Mouse (Mus musculus) midbrain, postnatal 0 days (tissue): ENCODE measurements at regions not wholly inside any gene's neighbourhood (a gene's known extent, or its start where the extent isn't known, plus 50 kb on each side); places are given as distances from the start of the nearest gene placed in this dataset.

Experiments
- ATAC-seq: fragments of 200-750 bp; cut with Nextera tagmentation; 2 replicates; pipeline ENCODE4 v1.8.0; 2017; ENCODE audit warnings: moderate number of reproducible peaks, mild to moderate bottlenecking, moderate TSS enrichment, moderate library complexity; ENCODE audit not compliant: low FRiP score
- DNase-seq: peaks from one replicate; pipeline ENCODE4 v3.0.0-alpha.2; 2015; ENCODE audit warnings: low spot score
- H3K27ac ChIP-seq: fragments of 300-500 bp; sonication (generic); 2 replicates; pipeline ENCODE4 v1.5.1; 2014; ENCODE audit warnings: low read depth, mild to moderate bottlenecking, low read length, mixed read lengths
- H3K27me3 ChIP-seq: fragments of 300-500 bp; sonication (generic); 2 replicates; pipeline ENCODE4 v1.6.1; 2014; ENCODE audit warnings: low read length, control low read depth, mixed read lengths; ENCODE audit not compliant: insufficient read depth
- H3K36me3 ChIP-seq: fragments of 300-500 bp; sonication (generic); 2 replicates; pipeline ENCODE4 v1.6.1; 2014; ENCODE audit warnings: low read length, control low read depth, mixed read lengths; ENCODE audit not compliant: insufficient read depth
- H3K4me1 ChIP-seq: fragments of 300-500 bp; sonication (generic); 2 replicates; pipeline ENCODE4 v1.6.1; 2014; ENCODE audit warnings: mild to moderate bottlenecking, control low read depth, antibody characterized with exemption, low read length, mixed read lengths; ENCODE audit not compliant: insufficient read depth
- H3K4me2 ChIP-seq: fragments of 300-500 bp; sonication (generic); 2 replicates; pipeline ENCODE4 v1.6.1; 2014; ENCODE audit warnings: low read depth, mild to moderate bottlenecking, low read length, mixed read lengths; ENCODE audit not compliant: poor library complexity, severe bottlenecking
- H3K4me3 ChIP-seq: fragments of 300-500 bp; sonication (generic); 2 replicates; pipeline ENCODE4 v1.5.1; 2014; ENCODE audit warnings: low read depth, mild to moderate bottlenecking, low read length, moderate library complexity
- H3K9ac ChIP-seq: fragments of 300-500 bp; sonication (generic); replicated peaks from 2 replicates; pipeline ENCODE4 v1.6.1; 2014; ENCODE audit warnings: mild to moderate bottlenecking, low read length, moderate library complexity, mixed read lengths; ENCODE audit not compliant: poor library complexity, severe bottlenecking
- H3K9me3 ChIP-seq: fragments of 300-500 bp; sonication (generic); 2 replicates; pipeline ENCODE4 v1.6.1; 2016; ENCODE audit warnings: low read length, control low read depth
- CTCF ChIP-seq: IDR thresholded peaks from 2 replicates; pipeline ENCODE4 v1.5.1; 2016; ENCODE audit warnings: antibody characterized with exemption, mild to moderate bottlenecking
- WGBS: fragments of 180-500 bp; shearing (Covaris S2); extraction: QIAGEN DNeasy Blood & Tissue Kit; methylation state at CpG from one replicate; pipeline ENCODE4 v1.1.7; 2014; 5-methylcytosine and 5-hydroxymethylcytosine counted together

DNA sequence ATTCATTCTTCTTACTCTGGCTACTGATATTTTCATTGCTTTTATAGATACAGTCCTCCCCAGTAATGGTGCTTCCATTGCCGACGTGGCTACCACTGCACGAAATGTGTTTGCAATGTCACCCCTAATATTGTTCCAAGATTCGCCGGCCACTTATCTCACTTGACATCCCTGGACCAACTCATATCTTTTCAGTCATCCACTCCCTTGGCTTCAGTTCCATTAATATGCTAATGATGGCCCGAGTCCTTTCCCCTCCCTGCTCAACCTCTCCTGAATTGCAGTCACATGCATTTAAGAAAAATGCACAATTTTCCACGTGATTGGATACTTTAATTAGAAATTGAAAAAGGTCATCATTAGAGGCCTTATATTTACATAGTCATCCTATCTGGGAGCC, 827.6 kb downstream of the Fam19a2 start:
- Histone ChIP-seq H3K9ac (no peak overlapping the region), H3K36me3 (no peaks in the 10 kb centered on the region), H3K4me3 (no peak overlapping the region), H3K4me1 (no peaks in the 10 kb centered on the region), H3K4me2 (no peak overlapping the region), H3K9me3 (no peaks in the 10 kb centered on the region), H3K27ac (no peak overlapping the region), H3K27me3 (no peaks in the 10 kb centered on the region)
- TF ChIP-seq CTCF, result no peak
- no peak for ATAC-seq
- 82% methylated on average over 7 of the region's 7 CpGs for WGBS
- no peak for DNase-seq

DNA sequence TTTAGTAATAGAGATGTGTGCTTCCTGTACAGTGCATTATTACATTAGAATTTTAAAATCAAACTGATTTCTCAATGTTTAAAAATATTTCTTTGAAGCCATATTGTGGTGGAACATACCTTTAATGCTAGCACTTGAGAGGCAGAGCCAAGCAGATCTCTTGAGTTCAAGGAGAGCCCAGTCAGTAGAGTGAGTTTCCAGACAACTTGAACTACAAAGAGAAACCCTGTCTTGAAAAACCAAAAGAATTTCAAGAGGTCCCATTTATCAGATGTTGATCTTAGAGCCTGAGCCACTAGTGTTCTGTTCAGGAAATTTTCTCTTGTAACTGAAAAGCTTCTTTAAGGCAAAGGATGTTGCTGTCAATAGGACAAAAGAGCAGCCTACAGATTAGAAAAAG, 855.8 kb downstream of the Fam19a2 start:
- H3K27me3 ChIP-seq, result no peaks in the 10 kb centered on the region
- no peak for ATAC-seq
- no peak for TF ChIP-seq CTCF

DNA sequence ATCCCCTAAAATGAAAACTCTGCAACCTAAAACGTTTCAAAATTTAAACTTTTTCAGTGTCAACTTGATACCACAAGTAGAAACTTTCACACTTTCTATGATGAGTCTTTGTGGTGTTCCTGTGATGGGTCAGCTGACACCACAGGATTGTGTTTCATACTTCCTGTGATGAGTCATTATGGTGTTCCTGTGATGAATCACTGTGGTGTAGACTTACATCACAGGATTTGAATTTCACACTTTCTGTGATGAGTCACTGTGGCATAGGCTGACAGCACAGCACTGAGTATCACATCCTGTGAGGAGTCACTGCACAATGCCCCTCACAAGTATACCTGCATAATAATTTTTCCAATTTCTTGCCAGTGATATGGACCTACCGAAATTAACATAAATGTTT, 874.7 kb downstream of the Fam19a2 start:
- no peak overlapping the region for H3K9ac ChIP-seq
- H3K4me1 ChIP-seq, result no peaks in the 10 kb centered on the region
- H3K27ac ChIP-seq, result no peak overlapping the region
- no peaks in the 10 kb centered on the region for H3K9me3 ChIP-seq
- no peak overlapping the region for H3K4me2 ChIP-seq
- DNase-seq (no peak), ATAC-seq (no peak)
- no peak for TF ChIP-seq CTCF
- no peak overlapping the region for H3K4me3 ChIP-seq
- no peaks in the 10 kb centered on the region for H3K27me3 ChIP-seq
- WGBS, result 75% methylated on average over 2 of the region's 2 CpGs
- no peaks in the 10 kb centered on the region for H3K36me3 ChIP-seq

More for the DNA sequence above, 855.8 kb downstream of the Fam19a2 start:
- no peaks in the 10 kb centered on the region for H3K9me3 ChIP-seq
- H3K36me3 ChIP-seq, result no peaks in the 10 kb centered on the region
- no peak overlapping the region for H3K4me2 ChIP-seq
- H3K4me1 ChIP-seq, result no peaks in the 10 kb centered on the region
- no peak for DNase-seq
- no peak overlapping the region for H3K4me3 ChIP-seq
- H3K9ac ChIP-seq, result no peak overlapping the region
- no peak overlapping the region for H3K27ac ChIP-seq

DNA sequence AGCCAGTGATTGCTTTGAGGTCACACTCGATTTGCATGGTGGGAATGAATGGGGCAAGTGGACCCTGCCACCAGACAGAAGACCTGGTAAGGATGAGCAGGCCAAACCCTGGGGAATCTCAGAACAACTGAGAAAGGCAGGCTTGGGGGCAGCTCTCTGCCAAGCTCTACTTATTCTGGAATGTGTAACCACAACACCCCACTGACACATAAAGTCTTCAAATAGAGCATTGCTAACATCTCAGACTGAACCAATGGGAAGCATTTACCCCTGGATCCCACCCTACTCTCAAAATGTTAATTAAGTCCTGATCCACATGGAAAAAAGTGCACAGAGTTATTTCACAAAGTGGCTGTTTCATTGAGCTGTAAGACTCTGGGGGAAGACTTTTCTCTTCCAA, 878.5 kb downstream of the Fam19a2 start:
- DNase-seq, result no peak
- no peaks in the 10 kb centered on the region for H3K36me3 ChIP-seq
- no peak overlapping the region for H3K9ac ChIP-seq
- H3K4me1 ChIP-seq, result no peaks in the 10 kb centered on the region; the same call in 1 of the 2 replicates
- no peaks in the 10 kb centered on the region for H3K27me3 ChIP-seq
- H3K4me3 ChIP-seq, result no peak overlapping the region
- H3K9me3 ChIP-seq, result no peaks in the 10 kb centered on the region
- no peak for TF ChIP-seq CTCF
- no peak overlapping the region for H3K27ac ChIP-seq
- 74% methylated on average over 1 of the region's 1 CpGs for WGBS
- no peak overlapping the region for H3K4me2 ChIP-seq
- ATAC-seq, result no peak

DNA sequence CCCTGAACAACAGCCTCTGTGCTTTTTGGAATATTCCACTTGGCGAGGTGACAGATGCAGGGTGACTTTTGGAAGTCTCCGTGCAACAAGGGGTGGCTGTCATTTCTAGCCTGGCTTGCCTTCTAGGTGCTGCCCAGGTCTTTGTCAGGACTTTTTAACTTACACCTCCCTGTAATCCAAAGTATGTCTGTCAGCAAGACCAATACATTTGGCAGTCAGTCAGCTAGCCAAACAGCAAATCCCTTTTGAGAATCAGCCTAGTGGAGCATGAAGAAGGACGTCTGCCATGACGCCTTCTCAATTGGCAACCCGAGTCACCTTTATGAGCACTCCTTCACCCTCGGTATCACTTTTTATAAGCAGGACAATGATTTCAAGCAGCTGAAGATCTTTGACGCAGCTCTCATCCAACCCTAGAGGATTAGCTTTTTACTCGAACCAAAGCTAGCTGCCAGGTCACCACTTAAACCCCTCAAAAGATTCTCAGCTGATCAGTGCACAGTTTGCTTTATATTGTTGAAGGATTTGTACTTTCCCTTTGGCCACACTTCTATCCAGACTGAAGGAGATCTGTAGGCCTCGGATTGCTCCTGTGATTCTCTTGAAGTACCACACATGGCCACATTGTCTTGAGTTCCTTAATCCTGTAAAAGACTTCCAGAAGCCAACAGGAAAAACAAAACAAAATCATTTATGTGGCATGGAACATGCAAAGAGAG, 883.1 kb downstream of the Fam19a2 start:
- no peak overlapping the region for H3K4me3 ChIP-seq
- H3K4me2 ChIP-seq, result no peak overlapping the region
- 20% methylated on average over 9 of the region's 9 CpGs for WGBS
- no peaks in the 10 kb centered on the region; the same call in 1 of the 2 replicates for H3K4me1 ChIP-seq
- no peaks in the 10 kb centered on the region for H3K27me3 ChIP-seq
- H3K9me3 ChIP-seq, result no peaks in the 10 kb centered on the region
- DNase-seq (no peak), ATAC-seq (no peak)
- no peak for TF ChIP-seq CTCF
- no peaks in the 10 kb centered on the region for H3K36me3 ChIP-seq
- no peak overlapping the region for H3K9ac ChIP-seq
- no peak overlapping the region for H3K27ac ChIP-seq

DNA sequence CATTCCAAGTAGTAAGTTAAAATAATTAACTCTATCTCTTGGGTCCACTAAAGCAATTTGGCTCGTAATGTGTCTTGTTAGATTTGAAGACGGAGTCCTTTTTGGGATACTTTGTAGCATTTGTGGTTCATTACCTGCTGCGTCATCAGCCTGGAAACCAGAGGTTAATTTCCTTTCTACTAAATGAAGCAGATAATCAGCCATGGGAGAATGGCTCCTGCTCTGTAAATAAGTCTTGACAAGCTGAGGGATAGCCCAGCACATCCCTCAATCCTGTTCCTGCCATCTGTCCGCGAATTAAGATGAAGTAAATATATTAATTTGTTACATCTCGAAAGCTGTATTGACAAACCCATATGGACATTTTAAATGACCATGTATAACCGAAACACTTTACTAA, 899.6 kb downstream of the Fam19a2 start:
- WGBS, result 89% methylated on average over 7 of the region's 7 CpGs
- Histone ChIP-seq H3K4me1 (no peaks in the 10 kb centered on the region), H3K9ac (no peak overlapping the region), H3K9me3 (no peaks in the 10 kb centered on the region), H3K36me3 (no peaks in the 10 kb centered on the region), H3K27ac (no peak overlapping the region), H3K4me3 (no peak overlapping the region), H3K4me2 (no peak overlapping the region), H3K27me3 (no peaks in the 10 kb centered on the region)
- ATAC-seq (no peak), DNase-seq (peak; percentile 45)
- TF ChIP-seq CTCF, result no peak
